Mouse (Mus musculus) right cerebral cortex, postnatal 10 days (tissue): Measurements from ENCODE around the gene Nme7.

ENCODE experiments used
- DNase-seq, 2 experiments: peaks; one replicate each; pipeline ENCODE4 v3.0.0; 2021; ENCODE audit warnings: low spot score in 2 of 2

Gene Nme7

DNA sequence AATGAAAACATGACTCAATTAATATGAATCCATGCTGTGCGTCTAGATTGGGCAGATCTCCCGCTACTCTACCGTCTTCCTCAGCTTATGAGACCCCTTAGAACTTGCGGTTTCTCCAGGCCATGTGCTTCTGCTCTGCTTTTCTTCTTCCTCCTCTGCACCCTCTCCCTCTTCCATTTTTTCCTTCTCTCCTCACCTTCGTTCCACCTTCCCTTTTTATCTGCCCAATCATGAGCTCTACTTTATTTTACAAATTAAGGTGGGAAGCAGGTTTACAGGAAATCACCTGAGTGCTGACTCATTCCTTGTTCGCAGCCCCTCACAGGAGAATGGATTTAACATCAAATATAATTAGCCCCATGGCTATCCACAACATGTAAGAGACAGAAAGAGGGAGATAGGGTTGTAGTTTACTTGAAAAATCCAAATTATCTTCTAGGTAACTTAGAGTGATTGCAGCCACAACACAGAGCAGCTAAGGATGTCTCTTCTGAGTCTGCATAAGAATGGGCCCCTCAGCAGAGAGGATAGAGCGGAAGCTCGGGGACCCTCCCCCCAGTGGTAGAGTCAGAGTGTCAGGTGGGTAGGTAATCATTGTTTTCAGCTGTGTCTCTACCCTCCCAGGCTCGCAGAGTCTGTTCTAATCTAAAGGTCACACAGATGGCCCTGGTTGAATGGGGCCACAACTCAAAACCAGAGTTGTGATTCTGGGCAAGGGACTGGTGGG, 73.0 kb downstream of the Nme7 start:
- no peak for DNase-seq

DNA sequence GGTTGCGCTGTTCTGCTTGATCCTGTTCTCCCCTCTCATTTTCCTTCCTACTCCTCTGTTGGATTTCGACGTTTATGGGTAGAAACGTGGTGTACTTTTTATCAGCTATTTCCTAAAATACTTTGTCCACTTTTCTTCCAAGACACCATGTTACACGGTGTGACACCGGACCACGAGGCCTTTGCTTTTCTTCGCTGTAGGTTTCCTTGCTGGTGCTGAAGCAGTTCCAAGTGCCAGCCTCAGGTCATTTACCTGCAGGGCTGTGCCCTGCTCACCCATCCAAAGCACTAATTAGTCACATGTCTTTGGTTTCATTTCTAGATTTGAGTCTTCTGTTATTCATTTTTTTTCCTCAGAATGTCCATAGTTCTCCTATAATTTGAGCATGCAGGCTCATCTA, 79.7 kb downstream of the Nme7 start:
- no peak for DNase-seq

DNA sequence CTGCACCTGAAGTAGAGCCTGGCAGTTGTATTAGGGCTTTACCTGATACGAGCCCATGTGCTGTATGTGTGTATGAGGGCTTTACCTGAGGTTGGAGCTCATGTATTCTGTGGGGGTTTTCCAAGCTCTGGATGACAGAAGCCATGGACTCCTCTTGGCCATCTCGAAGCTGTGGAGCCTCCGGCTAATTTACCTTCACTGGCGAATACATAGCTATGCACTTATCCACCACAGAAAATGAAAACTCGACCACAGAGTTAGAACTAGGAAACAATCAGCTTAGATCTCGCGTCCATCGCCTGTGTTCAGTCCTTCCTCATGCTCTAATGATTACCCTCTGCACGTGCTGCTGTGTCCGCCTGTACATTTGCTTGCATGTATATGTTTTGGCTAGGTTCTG, 80.4 kb downstream of the Nme7 start:
- DNase-seq = no peak

DNA sequence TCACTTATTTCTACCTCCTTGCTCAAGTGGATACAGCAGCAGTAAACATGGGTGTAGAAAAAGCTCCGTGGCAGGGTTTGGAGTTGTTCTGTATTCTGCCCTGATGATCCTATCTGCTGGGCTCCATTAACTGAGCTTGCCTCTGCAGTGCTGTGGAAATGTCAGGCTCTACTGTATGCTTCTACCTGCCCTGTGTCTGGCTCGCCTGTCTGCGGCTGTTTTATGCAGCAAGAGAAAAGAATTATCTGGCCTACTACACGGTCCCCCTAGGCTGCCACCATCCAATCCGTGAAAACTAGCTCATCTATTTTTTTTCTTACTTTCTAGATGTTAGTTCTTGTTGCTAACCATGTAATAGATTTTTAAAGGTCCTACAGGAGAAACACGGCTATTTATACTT, 81.1 kb downstream of the Nme7 start:
- DNase-seq = no peak

DNA sequence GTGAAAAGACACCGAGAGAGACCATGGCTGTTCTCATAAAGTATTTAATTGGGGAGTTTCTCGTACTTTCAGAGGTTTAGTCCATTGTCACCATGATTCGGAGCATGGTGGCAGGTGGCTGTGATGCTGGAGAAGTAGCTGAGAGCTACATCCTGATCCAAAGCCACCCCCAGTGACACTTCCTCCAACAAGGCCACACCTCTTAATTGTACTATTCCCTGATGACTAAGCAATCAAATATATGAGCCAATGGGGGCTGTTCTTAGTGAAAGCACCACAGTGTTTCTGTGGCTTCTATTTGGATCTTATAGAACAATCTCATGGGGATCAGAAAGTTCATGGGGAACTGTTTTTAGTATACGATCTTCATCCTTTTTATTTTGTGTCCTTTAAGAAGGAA, 85.8 kb downstream of the Nme7 start:
- DNase-seq = no peak

DNA sequence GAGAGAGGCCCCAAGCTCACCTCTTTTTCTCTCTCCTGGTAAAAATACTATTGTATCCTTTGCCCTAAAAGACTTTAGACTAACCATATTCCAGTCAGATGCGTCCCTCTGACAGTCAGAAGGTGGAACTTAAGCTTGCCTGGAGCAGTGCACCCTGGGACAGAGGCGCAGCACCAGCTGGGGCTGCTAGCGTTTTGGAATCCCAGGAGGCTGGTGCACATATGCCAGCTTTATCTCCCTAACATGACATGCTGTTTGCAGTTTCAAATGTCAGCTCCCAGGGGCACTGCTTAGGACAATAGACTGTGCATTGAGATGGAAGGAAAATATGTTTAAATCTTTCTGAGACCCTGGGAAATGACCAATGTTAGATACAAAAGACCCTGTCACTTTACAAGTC, 88.3 kb downstream of the Nme7 start:
- DNase-seq = no peak

DNA sequence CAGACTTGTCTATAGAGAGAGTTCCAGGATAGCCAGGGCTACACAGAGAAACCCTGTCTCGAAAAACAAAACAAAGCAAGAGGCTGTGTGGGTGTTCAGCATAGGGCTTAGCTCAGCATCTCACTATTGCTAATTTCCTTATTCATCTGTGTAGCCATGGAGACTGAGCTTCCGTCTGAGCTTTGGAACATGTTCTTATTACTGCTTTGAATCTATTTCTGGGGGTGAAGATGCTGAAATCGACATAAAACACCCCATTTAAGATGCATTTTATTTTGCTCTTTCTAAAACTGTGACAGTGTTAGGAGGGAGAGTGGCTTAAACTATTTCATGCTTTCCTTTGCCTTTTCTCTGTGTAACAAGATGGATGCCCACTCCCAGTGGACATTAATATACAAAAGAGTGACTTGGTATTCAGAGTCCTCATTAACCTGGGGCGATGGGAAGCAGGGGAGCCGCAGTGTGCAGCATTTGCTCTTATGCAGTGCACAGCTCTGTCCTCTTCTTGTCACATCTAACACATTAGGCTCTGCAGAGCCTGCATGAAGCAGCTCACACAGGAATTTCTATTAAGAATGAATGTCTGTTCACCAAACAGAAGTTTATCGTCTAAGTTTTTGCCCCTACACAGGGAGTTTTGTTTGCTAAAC, 91.3 kb downstream of the Nme7 start:
- DNase-seq = peak; percentile 39 to 77

DNA sequence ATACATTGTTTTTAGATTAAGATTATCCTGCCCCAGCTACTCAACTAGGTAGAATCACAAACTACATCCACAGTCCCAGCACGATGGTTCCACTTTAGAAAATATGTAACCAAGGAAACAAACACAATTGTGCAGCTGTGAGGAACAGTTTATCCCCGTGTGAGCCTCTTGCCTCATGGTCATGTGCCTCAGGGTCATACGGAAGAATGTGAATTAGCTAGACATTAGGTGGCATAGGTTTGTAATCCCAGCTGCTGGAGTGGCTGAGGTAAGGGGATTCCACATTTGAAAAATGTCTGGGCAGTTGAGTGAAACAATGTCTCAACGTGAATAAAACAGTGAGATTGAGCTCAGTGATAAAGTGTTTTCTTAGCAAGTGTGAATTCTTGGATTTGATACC, 93.8 kb downstream of the Nme7 start:
- DNase-seq = no peak

DNA sequence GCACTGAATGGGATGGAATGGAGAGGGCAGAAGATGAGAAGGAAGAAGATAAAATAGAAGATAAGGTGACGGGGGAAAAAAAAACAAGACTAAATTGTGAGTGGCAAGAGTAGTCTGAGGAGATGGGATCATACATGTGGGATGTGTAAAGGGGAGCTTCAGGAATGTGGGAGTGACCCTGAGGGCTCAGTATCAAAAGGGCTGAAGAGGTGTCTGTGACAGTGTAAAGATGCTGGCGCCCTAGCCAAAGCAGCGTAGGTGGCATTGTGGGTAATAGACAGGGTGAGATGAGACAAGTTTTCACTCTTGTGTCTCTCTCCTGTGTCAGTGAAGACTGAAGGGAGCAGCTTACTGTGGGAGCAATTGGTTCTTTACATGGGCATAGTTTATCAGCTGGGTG, 95.7 kb downstream of the Nme7 start:
- DNase-seq = no peak

DNA sequence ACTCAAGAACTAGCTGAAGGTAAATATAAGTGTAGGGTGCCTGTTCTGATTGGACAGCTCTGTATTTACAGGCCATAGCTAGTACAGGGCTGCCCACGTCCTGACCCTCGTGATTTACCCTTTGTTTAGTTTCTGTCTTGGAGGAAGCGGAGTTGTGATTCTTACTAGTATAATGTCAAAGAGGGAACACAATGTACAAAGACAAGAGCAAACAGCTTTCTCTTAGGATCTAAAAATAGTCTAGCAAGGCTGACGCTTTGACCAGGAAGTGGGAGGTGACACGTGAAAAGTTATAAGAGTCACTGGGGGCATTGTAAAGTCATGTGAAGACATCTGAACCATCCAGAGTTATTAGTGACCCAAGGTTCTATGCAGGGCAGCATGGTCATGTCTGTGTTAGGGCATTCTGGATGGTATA, 101.5 kb downstream of the Nme7 start:
- DNase-seq = no peak

DNA sequence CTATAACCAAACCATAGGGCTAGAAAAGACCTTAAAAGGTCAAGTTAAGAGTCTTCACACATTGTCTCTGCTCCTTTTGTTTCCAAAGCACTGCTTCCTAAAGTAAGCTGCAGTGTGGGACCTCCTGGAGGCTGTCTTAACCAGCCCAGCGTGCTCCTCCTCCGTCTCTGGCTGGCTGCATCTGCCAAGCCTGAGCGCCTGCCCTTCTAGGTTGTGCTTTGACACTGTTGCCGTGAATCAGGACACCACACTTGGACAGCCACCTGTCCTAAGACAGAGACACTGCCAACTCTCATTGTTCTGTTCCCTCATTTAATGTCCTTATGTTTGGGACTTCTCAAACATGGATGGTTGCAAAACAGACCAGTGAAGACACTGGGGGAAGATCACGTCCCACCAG, 102.6 kb downstream of the Nme7 start:
- no peak for DNase-seq

DNA sequence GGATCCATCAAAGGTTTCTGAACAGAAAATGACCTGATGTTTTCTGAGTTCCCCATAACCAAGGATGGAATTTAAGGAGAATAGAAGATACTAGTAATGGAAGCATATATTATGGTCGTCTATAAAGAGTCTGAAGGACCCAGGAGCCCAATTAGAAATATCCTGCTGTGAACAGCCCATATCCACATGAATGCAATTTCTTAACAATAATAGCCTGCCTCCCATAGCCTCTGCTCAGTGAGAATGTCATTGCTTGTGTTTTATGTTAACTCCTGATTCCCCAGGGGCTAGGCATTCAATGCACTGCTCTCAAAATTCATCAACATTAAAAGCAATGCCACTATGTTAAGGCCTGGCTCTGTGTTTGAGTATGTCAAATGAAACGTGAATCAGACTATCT, 104.7 kb downstream of the Nme7 start:
- DNase-seq = no peak

DNA sequence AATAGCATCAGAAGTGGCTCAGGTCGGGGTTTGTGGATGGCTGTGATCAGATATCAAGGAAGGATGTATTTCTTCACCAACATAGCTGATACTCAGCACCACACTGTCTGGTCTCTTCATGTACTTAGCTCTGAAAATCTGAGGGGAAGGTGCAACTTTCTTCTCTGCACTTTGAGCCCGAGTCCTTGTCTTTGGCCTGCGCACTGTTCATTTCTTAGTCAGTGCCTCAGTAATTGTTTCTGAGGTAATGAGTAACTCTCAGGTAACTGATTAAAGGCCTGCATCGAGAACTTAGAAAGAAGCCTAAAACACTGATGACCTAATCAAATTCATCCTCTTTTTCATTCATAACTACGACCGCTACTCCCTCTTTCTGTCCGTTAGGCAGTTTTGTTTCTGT, 107.4 kb downstream of the Nme7 start:
- DNase-seq = no peak

DNA sequence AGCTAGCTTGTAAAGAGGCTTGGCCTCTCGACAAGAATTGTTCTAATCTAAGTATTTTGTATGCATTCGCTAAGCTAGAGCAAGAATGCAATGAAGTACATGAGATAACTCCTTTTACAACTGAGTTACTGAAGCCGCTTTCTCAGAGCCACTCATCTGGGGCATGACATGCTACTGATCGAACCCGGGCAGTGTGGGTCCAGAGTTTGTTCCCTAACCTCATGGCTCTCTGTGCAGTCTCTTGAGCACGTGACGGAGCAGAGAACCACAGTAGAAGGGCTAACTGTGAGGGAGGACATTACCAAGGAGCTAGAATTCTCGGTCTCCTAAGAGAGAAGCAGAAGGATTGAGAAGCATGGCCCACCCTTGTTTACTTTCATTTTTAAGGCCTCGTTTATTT, 109.0 kb downstream of the Nme7 start:
- no peak for DNase-seq

DNA sequence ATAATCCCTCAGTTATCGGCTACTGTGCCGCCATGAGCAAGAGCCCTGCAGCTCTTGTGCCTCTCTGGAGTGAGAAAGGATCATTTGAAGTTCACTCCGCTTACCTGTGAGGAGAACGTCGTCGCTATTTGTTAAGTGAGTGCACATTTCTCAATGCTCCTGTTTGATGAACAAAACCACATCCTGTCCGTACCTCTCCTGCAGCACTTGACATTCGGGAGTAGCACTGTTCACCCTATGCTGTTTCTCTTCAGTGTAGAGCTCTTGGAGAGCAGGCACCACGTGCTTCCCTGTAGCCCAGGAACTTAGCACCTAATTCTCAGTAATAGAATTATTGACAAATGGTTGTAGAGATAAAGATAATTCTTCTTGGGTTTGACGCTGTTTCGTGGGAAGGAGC, 109.7 kb downstream of the Nme7 start:
- DNase-seq = no peak

DNA sequence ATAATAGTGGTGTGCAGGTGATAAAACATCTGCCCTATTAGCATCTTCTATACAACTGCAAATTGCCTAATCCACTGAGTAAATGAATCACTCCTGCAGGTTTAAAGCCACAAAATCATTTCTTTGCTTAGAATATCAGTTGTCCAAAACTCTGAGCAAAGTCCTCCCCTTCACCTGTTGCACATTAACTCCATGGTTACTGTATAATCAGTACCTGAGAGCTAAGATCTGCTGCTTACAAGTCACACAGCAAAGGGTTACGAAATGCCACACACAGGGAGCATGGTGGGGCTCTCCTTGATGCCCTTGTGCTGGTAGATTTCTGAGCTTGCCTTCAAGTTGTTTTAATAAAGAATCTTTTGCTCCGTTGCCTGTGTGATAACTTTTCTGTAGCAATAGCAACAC, 111.4 kb downstream of the Nme7 start:
- no peak for DNase-seq

DNA sequence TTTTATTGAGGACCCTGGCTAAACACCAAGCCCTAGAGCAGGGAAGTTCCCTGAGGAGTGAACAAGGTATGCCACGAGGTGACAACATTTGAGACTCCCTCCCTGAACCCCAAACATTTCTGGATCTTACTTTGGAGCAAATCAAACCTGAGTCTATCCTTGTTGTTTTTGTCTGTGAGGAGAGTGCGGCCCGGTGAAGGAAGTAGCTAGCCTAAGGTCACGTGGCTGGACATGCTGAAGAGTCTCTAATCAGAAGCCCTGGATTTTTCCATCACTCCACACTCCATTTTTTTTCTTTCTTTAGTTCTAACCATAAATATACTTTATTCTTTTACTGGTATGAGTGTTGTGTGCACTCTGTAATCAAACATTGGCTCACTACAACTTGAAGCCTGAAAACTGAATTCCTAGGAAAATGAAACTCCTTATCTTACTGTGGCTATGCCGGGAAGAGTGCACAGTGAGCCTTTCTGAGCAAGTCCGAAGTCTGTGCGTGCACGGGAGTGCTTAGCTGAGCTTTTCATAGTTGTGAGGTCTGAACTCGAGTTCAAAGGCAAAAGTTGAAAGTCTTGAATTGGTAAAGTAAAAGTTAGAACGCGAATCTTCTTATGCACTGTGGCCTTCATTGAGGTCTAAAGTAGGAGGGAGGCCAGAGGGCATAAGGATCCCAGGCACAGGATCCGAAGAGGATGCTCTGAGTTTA, 112.9 kb downstream of the Nme7 start:
- no peak for DNase-seq

DNA sequence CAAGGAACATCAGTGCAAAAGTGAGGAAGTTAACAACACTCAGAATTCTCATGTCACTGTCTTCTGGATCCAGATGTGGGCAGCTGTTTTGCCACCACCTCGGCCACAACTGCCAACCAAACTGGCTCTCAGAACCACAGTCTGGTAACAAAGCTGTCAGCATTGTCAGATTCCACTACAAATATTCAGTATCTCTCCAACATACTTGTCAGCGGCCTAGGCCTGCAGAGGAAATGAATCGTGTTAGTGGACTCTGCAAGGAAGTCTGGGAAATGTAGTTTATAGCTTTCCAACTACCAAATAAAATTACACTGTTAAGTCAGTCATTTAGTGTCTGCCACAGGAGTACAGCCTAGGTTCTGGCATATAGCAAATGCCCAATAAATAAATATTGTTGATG, 113.7 kb downstream of the Nme7 start:
- DNase-seq = no peak

DNA sequence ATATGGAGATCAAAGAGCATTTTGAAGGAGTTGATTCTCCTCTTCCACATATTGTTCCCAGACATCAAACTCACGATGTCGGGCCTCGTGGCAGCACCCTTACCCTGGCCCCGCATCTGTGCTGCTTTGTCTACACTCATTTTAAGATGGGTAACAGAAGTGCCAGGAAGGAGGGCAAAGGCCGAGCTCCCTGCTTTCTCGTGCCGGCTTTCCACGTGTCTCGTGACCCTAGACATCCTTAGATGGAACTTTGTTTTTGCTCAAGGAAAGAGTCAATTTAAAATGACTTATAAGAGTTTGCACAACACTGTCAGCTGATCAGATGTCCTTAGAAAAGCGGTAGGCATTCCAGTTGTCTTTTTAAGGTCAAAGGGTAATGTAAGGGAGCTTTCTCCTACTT, 114.4 kb downstream of the Nme7 start:
- DNase-seq = no peak

DNA sequence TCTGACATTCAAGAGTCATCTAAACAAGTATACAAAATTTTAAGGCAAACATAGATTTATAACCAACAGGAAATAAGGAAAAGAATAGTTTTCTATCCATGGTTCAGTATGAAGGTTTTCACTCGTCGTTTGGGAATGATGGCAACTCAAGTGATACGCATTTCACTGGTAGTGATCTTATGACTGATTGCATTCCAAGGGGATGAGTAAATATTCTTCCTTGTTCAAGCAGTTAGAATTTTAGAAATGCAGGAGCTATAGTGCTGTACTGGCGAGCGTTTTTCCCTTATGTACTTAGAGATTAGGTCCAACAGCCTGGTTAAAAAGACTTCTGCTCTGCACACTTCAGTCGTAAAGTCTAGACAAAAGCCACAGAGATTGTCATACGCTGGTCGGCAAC, 115.5 kb downstream of the Nme7 start:
- DNase-seq = no peak

DNA sequence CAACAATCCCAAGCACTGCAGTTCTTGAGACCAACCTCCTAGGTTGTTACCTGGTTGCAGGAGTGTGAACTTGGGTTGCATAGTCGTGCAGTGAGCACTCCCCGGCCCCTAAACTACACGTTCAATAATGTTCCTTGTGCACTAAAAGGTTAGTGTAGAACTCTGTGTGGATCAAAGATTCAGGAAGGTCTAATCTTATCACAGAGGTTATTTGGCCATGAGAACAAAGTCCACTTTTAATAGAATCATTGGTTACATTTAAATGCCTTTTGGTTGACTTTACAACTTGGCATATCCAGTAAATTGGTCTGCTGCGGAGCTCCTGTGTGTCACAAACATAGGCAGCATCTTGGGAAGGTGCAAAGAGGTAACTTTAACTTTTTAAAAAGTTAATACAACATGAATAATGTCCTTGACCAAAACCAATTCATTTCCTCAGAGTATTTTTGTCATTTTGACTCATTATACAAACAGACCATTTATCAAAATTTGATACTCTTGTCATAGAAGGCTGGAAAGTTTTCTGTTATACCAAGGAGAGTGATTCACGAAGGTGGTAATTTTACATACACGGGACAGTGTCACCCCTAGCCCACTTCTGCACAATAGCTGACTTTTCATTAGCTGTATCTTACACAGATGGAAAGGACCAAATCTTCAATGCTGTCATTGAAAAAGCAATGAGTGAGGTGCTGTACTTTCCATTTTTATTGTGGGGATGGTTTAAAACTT, 116.9 kb downstream of the Nme7 start:
- DNase-seq = no peak

DNA sequence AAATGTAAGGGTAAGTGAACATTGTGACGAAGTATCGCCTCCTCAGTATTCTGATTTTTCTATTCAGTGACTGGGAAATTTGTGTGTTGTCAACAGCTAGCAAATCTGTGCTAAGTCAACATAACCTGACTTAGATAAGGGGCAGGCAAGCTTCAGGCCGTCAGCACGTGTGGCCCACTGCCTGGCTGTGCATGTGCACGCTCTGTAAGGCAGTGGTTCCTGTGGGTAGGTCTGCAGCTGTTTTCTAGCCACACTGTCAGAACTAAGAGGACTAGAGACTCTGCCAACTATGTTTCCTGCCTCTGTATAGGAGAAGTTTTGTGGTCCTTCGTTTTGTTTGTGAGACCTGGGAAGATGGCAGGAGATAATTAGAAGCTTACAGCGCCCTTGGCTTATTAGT, 122.3 kb downstream of the Nme7 start:
- no peak for DNase-seq

DNA sequence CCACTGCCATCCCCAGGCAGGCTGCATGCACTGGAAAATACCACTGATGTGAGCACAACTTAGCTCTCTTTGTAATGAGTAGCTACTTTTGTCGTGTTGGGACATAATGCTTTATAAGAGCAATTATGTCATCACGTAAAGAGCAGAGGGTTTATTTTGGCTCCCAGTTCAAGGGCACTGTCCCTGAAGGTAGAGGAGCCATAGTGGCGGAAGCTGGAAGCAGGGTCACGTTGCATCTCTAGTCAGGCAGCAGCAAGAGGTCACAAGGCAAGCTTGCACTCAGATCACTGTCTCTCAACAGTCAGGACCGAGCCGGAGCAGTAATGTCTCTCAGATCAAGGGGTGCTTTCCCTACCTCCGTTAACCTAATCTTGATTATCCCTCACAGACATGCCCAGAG, 123.9 kb downstream of the Nme7 start:
- no peak for DNase-seq
